Mouse (Mus musculus) limb, embryonic 15.5 days (tissue): ENCODE results near the gene Ube2j1. TPM values are rescaled to one million over a fixed set of nuclear protein-coding genes. Genes with fewer than 3 reads are reported as not detected.

Source experiments
- ATAC-seq: fragments of 200-750 bp; cut with Nextera tagmentation; 2 replicates; pipeline ENCODE4 v1.8.0; 2017; ENCODE audit warnings: low read depth, moderate TSS enrichment; ENCODE audit not compliant: insufficient number of reproducible peaks, low FRiP score, low TSS enrichment
- H3K27ac ChIP-seq: fragments of 300-500 bp; sonication (generic); 2 replicates; pipeline ENCODE4 v1.5.1; 2015; ENCODE audit warnings: moderate library complexity, mild to moderate bottlenecking, inconsistent platforms
- H3K27me3 ChIP-seq: fragments of 300-500 bp; sonication (generic); 2 replicates; pipeline ENCODE4 v1.6.1; 2015; ENCODE audit warnings: inconsistent platforms
- H3K36me3 ChIP-seq: fragments of 300-500 bp; sonication (generic); 2 replicates; pipeline ENCODE4 v1.6.1; 2015; ENCODE audit warnings: inconsistent platforms
- H3K4me1 ChIP-seq: fragments of 300-500 bp; sonication (generic); 2 replicates; pipeline ENCODE4 v1.6.1; 2015; ENCODE audit warnings: inconsistent platforms
- H3K4me2 ChIP-seq: fragments of 300-500 bp; sonication (generic); 2 replicates; pipeline ENCODE4 v1.6.1; 2015; ENCODE audit warnings: mild to moderate bottlenecking, inconsistent platforms
- H3K4me3 ChIP-seq: fragments of 300-500 bp; sonication (generic); 2 replicates; pipeline ENCODE4 v1.5.1; 2015; ENCODE audit warnings: mild to moderate bottlenecking, inconsistent platforms
- H3K9ac ChIP-seq: fragments of 300-500 bp; sonication (generic); 2 replicates; pipeline ENCODE4 v1.6.1; 2015; ENCODE audit warnings: inconsistent platforms
- H3K9me3 ChIP-seq: fragments of 300-500 bp; sonication (generic); 2 replicates; pipeline ENCODE4 v1.6.1; 2016; ENCODE audit warnings: inconsistent platforms
- WGBS: fragments of 180-500 bp; shearing (Covaris S2); methylation state at CpG from one replicate; pipeline ENCODE4 v1.1.7; 2015; 5-methylcytosine and 5-hydroxymethylcytosine counted together
- polyA plus RNA-seq: library from polyadenylated mRNA; unstranded; fragments of >200 nt; fragmentation: Nextera tagmentation; extraction: Ambion mirVana; gene quantifications from 2 replicates; pipeline ENCODE4 v1.2.1, GENCODE M21; 2015

Gene Ube2j1
- polyA plus RNA-seq, 1 experiment from 2014 or later, result 43.3 TPM

DNA sequence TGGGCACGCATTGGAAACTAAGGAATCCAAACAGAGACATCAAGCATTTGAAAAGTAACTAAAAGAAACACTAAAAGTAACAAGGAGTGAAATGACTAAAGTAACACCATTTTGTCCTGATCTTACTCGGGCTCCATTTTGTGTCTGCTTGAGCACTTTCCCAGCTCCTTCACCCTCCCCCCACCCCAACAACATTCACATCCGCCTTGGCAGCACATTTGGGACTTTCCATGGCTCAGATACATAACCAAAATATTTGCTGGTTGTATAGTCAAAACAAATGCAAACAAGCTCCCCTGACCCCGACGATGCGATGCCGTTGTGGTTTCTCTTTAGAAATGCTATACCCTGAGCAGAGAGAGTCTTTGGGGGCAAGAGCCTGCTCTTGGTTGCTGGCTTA, 2.1 kb upstream of the Ube2j1 start:
- no peak overlapping the region for H3K4me2 ChIP-seq
- peaks cover 9% of the 10 kb centered on the region; the same call in 1 of the 2 replicates for H3K4me1 ChIP-seq
- H3K9me3 ChIP-seq, result no peaks in the 10 kb centered on the region
- ATAC-seq, result no peak
- H3K27ac ChIP-seq, result no peak overlapping the region
- H3K4me3 ChIP-seq, result no peak overlapping the region
- no peak overlapping the region for H3K9ac ChIP-seq
- H3K36me3 ChIP-seq, result peaks cover 13% of the 10 kb centered on the region
- H3K27me3 ChIP-seq, result no peaks in the 10 kb centered on the region
- WGBS, result 89% methylated on average over 7 of the region's 7 CpGs

DNA sequence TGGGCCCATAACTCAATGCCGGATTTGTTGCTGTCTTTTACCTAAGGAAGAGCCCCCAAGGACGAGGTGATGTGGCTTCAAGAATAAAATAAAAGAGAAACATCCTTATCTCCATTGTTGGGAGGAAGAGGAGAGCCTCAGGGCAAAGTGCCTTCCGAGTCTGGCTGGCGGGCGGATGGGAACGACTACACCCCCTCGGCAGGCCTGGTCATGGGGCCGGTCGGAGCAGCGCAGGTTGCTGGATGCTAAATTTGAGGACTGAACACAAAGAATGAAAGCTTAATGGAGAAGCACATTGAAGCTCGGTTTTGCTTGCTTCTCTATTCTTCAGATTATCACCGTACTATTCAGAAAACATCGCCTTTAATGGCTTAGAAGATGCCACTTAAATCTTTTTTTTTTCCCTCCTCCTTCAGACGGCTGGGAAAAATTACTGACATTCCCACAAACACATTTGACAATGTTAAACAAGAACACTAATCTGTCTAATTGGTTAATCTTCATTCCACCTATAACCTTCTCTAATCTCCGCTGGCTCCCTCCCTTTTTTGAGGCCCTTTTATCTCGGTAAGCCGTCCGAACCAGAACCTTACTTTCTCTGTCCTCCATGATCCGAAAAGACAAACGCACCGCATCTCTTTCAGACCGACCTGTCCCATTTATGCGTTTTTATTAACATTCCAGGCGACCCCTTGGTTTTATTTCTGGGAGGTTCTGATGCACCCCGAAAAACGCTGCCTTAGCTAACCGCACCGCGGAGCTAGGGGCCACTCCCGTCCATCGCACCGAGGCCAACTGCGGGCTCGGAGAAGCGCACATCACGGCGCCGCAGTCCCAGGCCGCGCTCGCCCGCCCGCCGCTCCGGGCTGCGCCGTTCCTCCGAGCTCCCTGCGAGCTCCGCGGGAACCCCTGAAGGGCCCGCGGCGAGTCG, 687 bp upstream of the Ube2j1 start:
- peaks cover 11% of the 10 kb centered on the region; the same call in 1 of the 2 replicates for H3K4me1 ChIP-seq
- H3K36me3 ChIP-seq, result peaks cover 17% of the 10 kb centered on the region
- H3K27ac ChIP-seq, result peak overlapping the region; percentile 96
- H3K9ac ChIP-seq, result peak overlapping the region; percentile 91
- ATAC-seq, result peak; percentile 68; the same call in 1 of the 2 replicates
- no peaks in the 10 kb centered on the region for H3K9me3 ChIP-seq
- peak overlapping the region; percentile 55 for H3K4me2 ChIP-seq
- 1% methylated on average over 55 of the region's 55 CpGs for WGBS
- H3K27me3 ChIP-seq, result no peaks in the 10 kb centered on the region
- peak overlapping the region; percentile 81 for H3K4me3 ChIP-seq

DNA sequence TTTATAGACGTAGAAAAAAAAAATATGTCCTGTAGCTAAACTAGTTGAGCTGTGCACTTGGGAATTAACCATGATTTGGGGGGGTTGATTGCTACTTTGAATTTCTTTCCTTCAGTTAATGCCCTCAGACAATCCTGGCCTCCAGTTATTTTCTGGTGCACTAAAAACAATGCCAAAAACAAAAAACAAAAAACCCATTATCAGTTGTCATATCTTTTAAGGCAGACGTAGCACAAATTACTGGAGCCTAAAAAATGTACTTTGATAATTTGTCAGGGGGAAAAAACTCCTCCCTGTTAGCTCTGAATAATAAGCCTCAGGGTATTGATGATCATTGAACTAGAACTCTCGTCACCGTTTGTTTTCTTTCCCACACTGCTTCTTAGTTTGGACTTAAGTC, 829 bp downstream of the Ube2j1 start:
- H3K4me2 ChIP-seq, result peak overlapping the region; percentile 55
- H3K27ac ChIP-seq, result no peak overlapping the region; the same call in 1 of the 2 replicates
- H3K4me1 ChIP-seq, result peaks cover 11% of the 10 kb centered on the region; the same call in 1 of the 2 replicates
- peak overlapping the region; percentile 81 for H3K4me3 ChIP-seq
- peak overlapping the region; percentile 91 for H3K9ac ChIP-seq
- H3K27me3 ChIP-seq, result no peaks in the 10 kb centered on the region
- no peaks in the 10 kb centered on the region for H3K9me3 ChIP-seq
- no peak for ATAC-seq
- 11% methylated on average over 4 of the region's 4 CpGs for WGBS
- peaks cover 25% of the 10 kb centered on the region for H3K36me3 ChIP-seq

DNA sequence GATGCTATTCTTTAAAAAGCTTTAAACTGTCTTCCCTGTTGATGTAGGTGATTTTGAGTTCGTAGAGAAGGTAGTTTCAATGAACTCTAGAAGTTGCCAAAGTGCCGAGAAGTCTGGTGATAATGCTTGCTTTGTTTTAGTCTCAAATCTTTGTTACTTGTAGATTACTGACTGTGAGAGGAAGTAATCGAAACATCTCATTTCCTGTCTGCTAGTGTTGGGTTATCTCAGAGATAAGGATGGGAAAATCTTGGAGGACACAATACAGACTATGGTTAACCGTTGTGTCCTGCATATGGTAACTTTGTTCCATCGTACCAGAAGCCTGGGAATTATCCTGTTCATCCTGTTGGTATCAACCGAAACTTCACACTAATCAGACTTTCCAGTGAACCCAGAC, 2.3 kb downstream of the Ube2j1 start:
- H3K27me3 ChIP-seq, result no peaks in the 10 kb centered on the region
- peaks cover 21% of the 10 kb centered on the region for H3K36me3 ChIP-seq
- WGBS, result 79% methylated on average over 6 of the region's 6 CpGs
- no peaks in the 10 kb centered on the region for H3K9me3 ChIP-seq
- H3K4me1 ChIP-seq, result peaks cover 11% of the 10 kb centered on the region; the same call in 1 of the 2 replicates
- H3K4me2 ChIP-seq, result no peak overlapping the region
- H3K9ac ChIP-seq, result no peak overlapping the region
- no peak overlapping the region for H3K4me3 ChIP-seq
- ATAC-seq, result no peak
- H3K27ac ChIP-seq, result no peak overlapping the region

DNA sequence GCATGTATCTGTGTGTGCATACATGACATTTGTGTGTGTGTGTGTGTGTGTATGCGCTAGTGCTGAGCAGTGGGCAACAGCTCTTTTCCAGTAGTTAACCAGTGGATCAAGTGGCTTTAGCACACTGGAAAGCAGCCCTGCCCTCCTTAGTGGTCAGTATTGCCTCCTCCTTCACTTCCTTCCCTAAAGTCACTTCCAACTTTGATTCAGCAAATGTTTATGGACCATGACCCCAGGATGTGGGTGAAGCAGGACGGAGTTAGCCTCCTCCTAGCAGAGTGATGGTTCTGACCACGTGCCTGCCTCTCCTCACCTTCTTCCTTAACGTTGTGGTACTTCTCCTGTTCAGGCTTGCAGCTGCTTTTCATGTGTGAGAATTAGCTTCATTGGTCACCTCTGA, 8.6 kb downstream of the Ube2j1 start:
- ATAC-seq, result no peak
- H3K4me1 ChIP-seq, result no peaks in the 10 kb centered on the region
- no peak overlapping the region for H3K27ac ChIP-seq
- peaks cover 66% of the 10 kb centered on the region for H3K36me3 ChIP-seq
- H3K9me3 ChIP-seq, result no peaks in the 10 kb centered on the region
- WGBS, result 76% methylated on average over 4 of the region's 4 CpGs
- no peak overlapping the region for H3K4me2 ChIP-seq
- no peaks in the 10 kb centered on the region for H3K27me3 ChIP-seq
- H3K9ac ChIP-seq, result no peak overlapping the region
- H3K4me3 ChIP-seq, result no peak overlapping the region

DNA sequence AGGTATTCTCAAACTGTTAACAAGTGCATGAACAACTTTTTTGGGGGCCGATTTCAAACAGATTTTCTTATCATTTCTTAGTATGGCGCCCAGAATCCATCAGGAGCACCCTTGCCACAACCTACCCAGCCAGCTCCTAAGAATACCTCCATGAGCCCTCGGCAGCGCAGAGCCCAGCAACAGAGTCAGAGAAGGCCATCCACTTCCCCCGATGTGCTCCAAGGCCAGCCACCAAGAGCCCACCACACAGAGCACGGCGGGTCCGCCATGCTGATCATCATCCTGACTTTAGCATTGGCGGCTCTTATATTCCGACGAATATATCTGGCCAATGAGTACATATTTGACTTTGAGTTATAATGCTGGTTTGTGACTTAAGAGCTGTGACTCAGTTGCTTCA, 18.4 kb downstream of the Ube2j1 start:
- no peak overlapping the region for H3K27ac ChIP-seq
- H3K4me1 ChIP-seq, result no peaks in the 10 kb centered on the region
- H3K9me3 ChIP-seq, result no peaks in the 10 kb centered on the region
- 95% methylated on average over 11 of the region's 11 CpGs for WGBS
- no peak for ATAC-seq
- no peak overlapping the region for H3K9ac ChIP-seq
- H3K4me2 ChIP-seq, result no peak overlapping the region
- no peaks in the 10 kb centered on the region for H3K27me3 ChIP-seq
- H3K4me3 ChIP-seq, result no peak overlapping the region
- peaks cover 65% of the 10 kb centered on the region for H3K36me3 ChIP-seq

DNA sequence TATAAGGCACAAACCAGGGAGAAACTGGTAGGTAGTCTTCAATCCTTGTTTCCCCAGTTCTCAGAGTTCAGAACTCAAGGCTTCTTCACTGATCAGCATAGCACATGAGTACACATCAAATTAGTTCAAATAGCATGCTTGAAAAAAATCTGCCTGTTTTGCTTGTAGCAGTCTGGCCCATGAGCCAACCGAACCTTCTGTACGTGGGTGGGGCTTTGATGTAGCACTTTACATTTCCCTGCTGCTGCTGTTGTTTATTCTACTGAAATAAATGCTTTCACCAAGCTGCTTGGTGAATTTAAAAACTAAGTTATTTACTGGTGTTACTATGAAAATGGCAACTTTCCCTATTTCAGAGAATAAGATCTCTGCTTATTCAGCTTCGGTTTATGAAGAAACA, 20.8 kb downstream of the Ube2j1 start:
- no peak for ATAC-seq
- 88% methylated on average over 3 of the region's 3 CpGs for WGBS
- H3K27me3 ChIP-seq, result no peaks in the 10 kb centered on the region
- peaks cover 44% of the 10 kb centered on the region for H3K36me3 ChIP-seq
- no peak overlapping the region for H3K4me3 ChIP-seq
- H3K4me1 ChIP-seq, result no peaks in the 10 kb centered on the region
- no peak overlapping the region for H3K27ac ChIP-seq
- H3K4me2 ChIP-seq, result no peak overlapping the region
- no peak overlapping the region for H3K9ac ChIP-seq
- H3K9me3 ChIP-seq, result no peaks in the 10 kb centered on the region

DNA sequence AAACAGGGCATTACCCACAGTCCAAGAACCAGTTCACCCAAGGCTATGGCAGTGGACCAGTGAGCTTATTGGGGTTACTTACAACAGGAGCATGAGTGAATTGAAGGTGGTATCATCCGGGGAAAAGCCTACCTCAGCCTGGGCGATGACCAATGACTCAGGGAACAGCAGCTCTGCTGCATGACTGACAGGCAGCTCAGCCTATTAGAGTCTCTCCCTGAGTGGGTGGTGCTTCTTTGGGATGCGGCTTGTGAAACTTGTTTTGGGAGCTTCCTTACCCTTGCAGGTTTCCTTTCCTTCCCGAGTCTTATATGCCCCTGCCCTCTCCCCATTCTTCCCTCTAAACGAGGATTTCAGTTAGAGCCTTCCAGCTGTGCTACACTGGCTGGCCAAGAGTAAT, 21.4 kb downstream of the Ube2j1 start:
- H3K4me1 ChIP-seq, result no peaks in the 10 kb centered on the region
- H3K27me3 ChIP-seq, result no peaks in the 10 kb centered on the region
- no peak overlapping the region for H3K4me2 ChIP-seq
- no peak overlapping the region for H3K27ac ChIP-seq
- H3K9ac ChIP-seq, result no peak overlapping the region
- no peaks in the 10 kb centered on the region for H3K9me3 ChIP-seq
- no peak for ATAC-seq
- 83% methylated on average over 5 of the region's 5 CpGs for WGBS
- H3K36me3 ChIP-seq, result peaks cover 40% of the 10 kb centered on the region
- no peak overlapping the region for H3K4me3 ChIP-seq

DNA sequence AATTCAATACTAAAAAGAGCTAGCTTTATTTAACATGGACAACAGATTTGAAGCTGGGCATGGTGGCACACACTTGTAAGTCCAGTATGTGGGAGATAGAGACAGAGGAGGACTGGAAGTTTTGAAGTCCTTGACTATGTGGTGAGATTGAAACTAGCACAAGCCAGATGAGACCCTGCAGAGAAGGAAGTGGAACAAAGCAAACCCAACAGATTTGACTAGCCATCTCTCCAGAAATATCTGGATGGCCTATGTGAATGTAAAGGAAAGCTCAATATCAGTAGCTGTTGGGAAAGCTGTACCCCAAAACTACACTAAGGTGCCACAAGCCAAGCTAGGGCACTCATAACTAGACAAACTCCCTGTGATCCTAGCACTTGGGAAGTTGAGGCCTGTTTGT, 23.2 kb downstream of the Ube2j1 start:
- Histone ChIP-seq H3K4me2 (no peak overlapping the region), H3K9ac (no peak overlapping the region), H3K36me3 (peaks cover 28% of the 10 kb centered on the region), H3K27ac (no peak overlapping the region), H3K4me3 (no peak overlapping the region), H3K9me3 (no peaks in the 10 kb centered on the region), H3K27me3 (no peaks in the 10 kb centered on the region), H3K4me1 (peaks cover 4% of the 10 kb centered on the region; the same call in 1 of the 2 replicates)
- ATAC-seq, result no peak

DNA sequence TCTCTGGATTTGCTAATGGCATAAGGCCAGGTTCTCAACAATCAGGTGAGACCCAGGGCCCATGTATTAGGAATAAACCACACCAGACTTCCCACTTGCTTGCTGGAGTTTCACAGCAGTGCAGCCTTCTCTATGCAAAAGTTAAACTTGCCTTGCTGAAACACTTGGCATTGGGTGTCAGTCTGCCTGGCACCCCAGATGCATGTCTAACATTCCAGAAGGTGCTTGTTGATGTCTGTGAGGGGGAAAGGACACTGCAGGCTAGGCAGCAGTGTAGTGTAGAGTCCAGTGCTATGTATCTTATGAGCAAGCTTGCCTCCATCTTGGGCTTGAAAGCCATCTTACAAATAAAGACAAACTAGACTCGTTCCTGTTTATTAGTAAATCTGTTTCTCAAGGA, 25.1 kb downstream of the Ube2j1 start:
- ATAC-seq, result no peak
- Histone ChIP-seq H3K4me2 (no peak overlapping the region), H3K27ac (no peak overlapping the region), H3K9me3 (no peaks in the 10 kb centered on the region), H3K4me1 (peaks cover 4% of the 10 kb centered on the region; the same call in 1 of the 2 replicates), H3K4me3 (no peak overlapping the region), H3K9ac (no peak overlapping the region), H3K36me3 (peaks cover 16% of the 10 kb centered on the region), H3K27me3 (no peaks in the 10 kb centered on the region)
- 77% methylated on average over 1 of the region's 1 CpGs for WGBS

DNA sequence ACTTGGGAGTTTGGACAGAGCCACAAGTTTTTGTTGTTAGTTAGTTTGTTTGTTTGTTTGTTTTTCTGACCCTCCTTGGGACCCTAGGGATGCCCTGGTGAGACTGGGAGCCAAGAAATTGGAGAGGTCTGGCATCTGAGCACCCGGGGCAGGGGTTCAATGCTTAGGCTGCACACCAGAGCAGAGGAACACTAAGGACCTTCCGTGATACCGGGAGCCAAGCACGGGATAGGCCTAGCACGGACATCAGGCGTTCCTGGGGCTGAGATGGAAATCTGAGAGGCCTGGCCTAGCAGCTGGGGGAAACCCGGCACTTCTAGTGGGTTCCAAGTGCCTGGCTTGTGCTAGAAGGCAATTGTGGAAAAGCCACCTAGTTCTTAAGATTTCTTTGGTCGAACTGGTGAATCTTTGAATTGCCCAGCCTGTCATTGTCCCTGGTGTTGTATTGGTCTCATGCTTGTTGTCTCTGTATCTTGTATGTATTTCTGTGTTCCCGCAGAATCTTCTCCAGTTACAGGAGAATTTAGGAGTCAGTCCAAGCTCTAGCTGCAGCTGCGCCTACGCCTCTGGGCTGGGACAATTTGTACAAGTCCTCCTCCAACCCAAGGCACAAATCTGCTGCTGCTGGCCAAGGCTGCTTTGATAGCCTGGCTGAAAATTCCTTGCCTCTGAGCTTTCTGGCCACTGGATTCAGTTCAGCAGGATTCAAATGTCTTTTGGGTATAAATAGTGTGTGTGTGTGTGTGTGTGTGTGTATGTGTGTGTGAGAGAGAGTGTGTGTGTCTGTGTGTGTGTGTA, 26.9 kb downstream of the Ube2j1 start:
- no peaks in the 10 kb centered on the region for H3K36me3 ChIP-seq
- no peaks in the 10 kb centered on the region for H3K27me3 ChIP-seq
- peak overlapping the region; percentile 72 for H3K27ac ChIP-seq
- H3K4me3 ChIP-seq, result no peak overlapping the region
- WGBS, result 58% methylated on average over 11 of the region's 11 CpGs
- ATAC-seq, result peak; percentile 58; the same call in 1 of the 2 replicates
- no peak overlapping the region for H3K9ac ChIP-seq
- no peaks in the 10 kb centered on the region for H3K9me3 ChIP-seq
- H3K4me1 ChIP-seq, result peaks cover 4% of the 10 kb centered on the region; the same call in 1 of the 2 replicates
- no peak overlapping the region for H3K4me2 ChIP-seq

DNA sequence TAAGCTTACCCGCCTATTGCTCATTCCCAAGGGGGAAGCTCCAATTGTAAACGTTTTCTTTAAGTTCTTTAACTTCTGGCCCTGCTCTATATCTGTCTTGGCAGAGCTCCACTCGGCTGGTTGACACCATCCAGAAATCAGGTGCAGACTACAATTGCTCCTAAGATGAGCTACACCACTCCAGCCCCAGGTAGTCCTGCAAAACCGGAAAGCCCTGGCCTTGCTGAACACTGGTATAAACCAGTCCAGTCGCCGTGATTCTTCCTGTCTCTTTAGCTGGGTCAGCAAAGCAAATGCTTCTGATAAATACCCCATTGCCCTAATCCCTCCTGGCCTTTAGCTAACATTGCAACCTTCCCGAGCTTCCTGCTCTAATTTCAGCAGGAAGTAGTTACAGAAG, 29.9 kb downstream of the Ube2j1 start:
- no peaks in the 10 kb centered on the region for H3K9me3 ChIP-seq
- no peak overlapping the region for H3K27ac ChIP-seq
- H3K4me3 ChIP-seq, result no peak overlapping the region
- no peak for ATAC-seq
- H3K27me3 ChIP-seq, result no peaks in the 10 kb centered on the region
- H3K4me2 ChIP-seq, result no peak overlapping the region
- H3K4me1 ChIP-seq, result peaks cover 4% of the 10 kb centered on the region; the same call in 1 of the 2 replicates
- WGBS, result 27% methylated on average over 7 of the region's 7 CpGs
- H3K36me3 ChIP-seq, result no peaks in the 10 kb centered on the region
- H3K9ac ChIP-seq, result no peak overlapping the region
